Mouse (Mus musculus) adrenal gland, adult 2 months (tissue): ENCODE measurements at regions not wholly inside any gene's neighbourhood (a gene's known extent, or its start where the extent isn't known, plus 50 kb on each side); places are given as distances from the start of the nearest gene placed in this dataset.

Experiments used
- DNase-seq: peaks from one replicate; pipeline ENCODE4 v3.0.0; 2021

GRCm38 (mm10) chr16:71004211-71004610, 690.5 kb downstream of the Gbe1 start:
- DNase-seq: no peak

- DNase-seq: no peak
Measured at GRCm38 (mm10) chr16:71043381-71043780, 729.6 kb downstream of the Gbe1 start.

GRCm38 (mm10) chr16:71054258-71054657, 740.5 kb downstream of the Gbe1 start:
- DNase-seq: no peak

GRCm38 (mm10) chr16:71062754-71063153, 749.0 kb downstream of the Gbe1 start:
- peak; percentile 13 for DNase-seq

- no peak for DNase-seq
Measured at GRCm38 (mm10) chr16:71063361-71063932, 749.7 kb downstream of the Gbe1 start.

- no peak for DNase-seq
Measured at GRCm38 (mm10) chr16:71070186-71070585, 756.4 kb downstream of the Gbe1 start.

- DNase-seq: no peak
Measured at GRCm38 (mm10) chr16:71102829-71103228, 789.1 kb downstream of the Gbe1 start.

GRCm38 (mm10) chr16:71108979-71109378, 795.2 kb downstream of the Gbe1 start:
- DNase-seq: no peak

- DNase-seq: no peak
Measured at GRCm38 (mm10) chr16:71114301-71114700, 800.6 kb downstream of the Gbe1 start.

GRCm38 (mm10) chr16:71120706-71121105, 807.0 kb downstream of the Gbe1 start:
- DNase-seq: no peak

- no peak for DNase-seq
Measured at GRCm38 (mm10) chr16:71123616-71124015, 809.9 kb downstream of the Gbe1 start.

- no peak for DNase-seq
Measured at GRCm38 (mm10) chr16:71132826-71133225, 819.1 kb downstream of the Gbe1 start.

GRCm38 (mm10) chr16:71138668-71139067, 824.9 kb downstream of the Gbe1 start:
- no peak for DNase-seq
